Mouse (Mus musculus) frontal cortex, postnatal 10 days (tissue): ENCODE results near the gene Atp2a1.
A peak's percentile ranks its signal among the peaks of the same experiment; 100 is the strongest.

ENCODE experiments used
- DNase-seq, 2 experiments: peaks; one replicate each; pipeline ENCODE4 v3.0.0; 2022; ENCODE audit warnings: low spot score in 2 of 2, mixed read lengths in 1 of 2

Gene Atp2a1

DNA sequence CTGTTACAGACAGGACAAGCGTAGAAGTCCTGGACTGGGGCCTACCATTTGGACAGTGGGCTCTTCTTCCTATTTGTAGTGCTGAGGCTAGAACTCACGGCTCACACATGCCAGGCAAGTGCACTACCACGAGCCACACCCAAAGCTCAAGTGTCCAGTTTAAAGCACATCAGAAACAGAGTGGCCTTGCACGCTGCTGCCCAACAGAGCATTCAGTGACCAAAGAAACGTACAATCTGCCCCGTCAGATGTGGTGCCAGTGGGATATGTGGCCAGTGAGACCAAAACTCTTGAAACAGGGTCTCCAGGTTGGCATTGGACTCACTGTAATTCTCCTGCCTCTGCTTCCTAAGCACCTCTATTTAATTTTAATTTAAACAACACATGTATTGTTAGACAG lies 12.3 kb downstream of the Atp2a1 start:
- DNase-seq = no peak

DNA sequence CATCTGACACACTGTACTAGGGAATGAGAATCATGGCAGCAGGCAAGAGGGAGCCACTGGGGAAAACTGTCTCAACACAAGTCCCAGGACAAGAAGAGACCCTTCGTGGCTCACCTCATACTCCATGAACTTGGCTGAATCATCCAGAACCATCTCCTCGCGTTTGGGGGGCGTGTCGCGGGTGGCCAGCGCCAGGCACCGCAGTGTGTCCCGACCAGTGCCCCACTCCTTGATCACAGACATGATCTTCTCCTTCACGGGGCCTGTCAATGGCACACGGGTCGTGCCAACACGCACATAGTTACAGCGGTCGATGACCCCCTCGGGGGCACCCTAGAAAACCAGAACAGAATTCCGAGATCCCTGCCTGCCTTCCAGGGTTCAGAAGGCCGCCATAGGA lies 12.9 kb downstream of the Atp2a1 start:
- no peak for DNase-seq

DNA sequence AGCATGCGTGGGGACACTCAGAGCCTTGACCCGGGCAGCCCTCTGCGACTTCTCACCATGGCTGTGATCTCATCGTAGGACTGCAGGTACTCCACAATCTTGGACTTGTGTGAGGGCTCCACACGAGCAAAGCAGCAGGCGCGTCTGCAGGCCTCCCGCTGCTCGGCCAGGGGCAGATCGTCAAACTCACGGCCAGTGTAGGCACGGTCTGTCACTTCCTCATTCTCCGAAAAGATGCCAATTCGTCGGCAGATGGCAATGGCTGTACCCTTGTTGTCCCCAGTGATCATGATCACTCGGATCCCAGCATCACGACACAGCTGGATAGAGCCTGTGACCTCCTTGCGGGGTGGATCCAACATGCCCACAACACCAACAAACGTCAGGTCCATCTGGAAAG lies 14.4 kb downstream of the Atp2a1 start:
- no peak for DNase-seq

DNA sequence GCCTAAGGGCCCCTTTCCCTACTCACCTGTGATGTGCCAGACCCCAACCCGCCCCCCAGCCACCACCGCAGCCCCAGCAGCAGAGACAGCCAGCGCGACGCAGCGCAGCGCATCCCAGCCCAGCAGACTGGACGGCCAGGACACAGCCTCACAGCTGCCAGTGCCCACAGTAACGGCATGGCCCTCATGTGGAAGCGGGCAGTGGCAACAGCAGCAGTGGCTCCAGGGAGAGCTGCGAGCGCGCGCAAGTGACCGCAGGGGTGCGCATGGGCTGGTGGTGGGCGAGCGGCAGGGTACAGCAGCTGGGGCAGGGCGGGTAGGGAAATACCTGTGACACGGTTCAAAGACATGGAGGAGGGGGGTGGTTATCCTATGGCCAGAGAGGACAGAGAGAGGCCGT lies 16.7 kb downstream of the Atp2a1 start:
- no peak for DNase-seq

DNA sequence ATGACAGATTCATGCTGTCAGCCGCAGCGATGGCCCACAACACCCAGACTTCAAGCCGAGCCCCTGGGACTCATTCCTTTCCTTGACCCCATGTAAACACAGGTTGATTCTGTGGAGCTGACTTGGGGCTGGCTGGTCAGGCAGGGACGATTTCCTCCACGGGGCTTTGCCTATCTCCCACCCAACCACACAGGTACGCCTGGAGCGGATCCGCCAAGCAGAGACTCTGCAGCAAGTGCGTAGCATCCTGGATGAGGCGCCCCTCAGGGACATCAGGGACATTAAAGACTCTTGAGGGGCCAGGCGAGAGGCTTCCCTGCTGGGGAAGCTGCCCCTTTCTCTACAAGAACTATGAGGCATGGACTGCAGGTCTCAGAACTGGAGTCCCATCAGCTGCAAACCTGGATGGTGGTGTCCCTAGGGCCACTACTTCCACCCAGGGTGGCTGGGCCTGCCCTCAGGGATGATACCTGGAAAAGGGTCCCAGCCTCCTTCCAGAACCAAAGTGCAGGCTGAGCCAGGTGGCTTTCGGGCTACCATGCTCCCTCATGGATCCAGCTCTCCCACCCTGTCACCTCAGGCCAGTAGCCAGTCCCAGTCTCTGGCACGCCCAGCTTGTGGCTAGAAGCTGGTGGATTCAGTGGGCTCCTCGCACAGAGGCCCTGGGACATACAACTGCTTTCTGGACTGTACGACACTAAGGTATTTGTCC lies 17.6 kb downstream of the Atp2a1 start:
- no peak for DNase-seq

DNA sequence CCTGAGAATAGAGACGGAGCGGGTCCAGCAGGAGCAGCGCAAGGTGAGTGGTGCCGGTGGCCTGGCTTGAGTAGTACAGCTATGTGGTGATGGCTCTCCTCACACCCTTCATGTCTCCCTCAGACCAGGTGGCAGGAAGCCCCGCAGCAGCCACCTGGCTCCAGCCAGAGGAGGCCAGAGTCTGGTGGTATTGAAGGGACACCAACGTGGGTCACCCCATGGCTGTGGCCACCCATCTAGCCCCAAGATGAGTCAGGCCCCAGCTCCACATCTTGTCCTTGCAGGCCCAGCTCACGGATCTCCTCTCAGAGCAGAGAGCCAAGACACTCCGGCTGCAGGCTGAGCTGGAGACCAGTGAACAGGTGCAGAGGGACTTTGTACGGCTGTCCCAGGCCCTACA lies 18.4 kb downstream of the Atp2a1 start:
- no peak for DNase-seq

DNA sequence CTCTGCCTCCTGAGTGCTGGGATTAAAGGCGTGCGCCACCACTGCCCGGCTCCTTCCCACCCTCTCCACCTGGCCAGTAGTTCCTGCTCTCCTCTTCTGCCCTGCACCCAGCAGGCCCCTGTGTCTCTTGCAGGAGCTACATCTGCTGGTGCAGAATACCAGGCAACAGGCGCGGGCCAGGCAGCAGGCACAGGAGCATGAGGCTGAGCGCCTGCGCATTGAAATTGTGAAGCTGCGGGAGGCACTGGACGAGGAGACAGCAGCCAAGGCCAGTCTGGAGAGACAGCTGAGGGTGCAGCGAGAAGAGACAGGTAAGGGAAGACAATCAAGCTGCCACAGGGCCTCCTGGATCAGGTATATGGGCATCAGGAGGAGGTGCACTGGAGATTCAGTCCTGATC lies 18.9 kb downstream of the Atp2a1 start:
- DNase-seq = no peak

DNA sequence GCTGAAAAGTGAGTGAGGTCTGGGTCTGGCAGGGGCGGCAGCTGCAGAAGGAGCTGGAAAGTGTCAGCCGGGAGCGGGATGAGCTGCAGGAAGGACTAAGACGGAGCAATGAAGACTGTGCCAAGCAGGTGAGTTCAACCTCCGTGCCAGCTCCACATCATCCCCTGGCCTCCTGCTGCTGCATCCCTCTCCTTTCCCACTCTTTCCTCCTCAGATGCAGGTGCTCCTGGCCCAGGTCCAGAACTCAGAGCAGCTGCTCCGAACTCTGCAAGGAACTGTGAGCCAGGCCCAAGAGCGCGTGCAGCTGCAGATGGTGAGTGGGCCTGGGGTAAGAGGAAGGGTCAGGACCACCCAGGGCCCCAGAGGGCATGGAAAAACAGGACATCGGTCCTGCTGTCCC lies 22.8 kb downstream of the Atp2a1 start:
- no peak for DNase-seq

DNA sequence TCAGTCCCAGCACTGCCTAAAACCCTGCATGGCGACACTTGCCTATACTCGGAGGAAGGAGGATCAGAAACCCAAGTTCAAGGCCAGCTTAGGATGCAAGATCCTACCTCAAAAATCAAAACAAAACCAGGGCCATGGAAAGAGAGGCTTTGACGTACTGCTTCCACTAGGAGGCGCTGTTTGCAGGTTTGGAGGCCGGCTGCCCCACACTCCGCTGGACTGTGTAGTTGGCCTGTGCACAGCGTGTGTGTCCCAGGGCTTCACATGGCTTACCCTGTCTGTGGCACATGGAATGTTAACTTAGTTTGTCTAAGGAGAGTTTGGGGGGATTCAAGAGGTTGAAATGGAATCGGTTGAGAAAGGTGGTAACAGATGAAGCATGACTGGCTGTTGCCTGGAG lies 26.1 kb downstream of the Atp2a1 start:
- DNase-seq = peak in 1 of 2 experiments; percentile 27

DNA sequence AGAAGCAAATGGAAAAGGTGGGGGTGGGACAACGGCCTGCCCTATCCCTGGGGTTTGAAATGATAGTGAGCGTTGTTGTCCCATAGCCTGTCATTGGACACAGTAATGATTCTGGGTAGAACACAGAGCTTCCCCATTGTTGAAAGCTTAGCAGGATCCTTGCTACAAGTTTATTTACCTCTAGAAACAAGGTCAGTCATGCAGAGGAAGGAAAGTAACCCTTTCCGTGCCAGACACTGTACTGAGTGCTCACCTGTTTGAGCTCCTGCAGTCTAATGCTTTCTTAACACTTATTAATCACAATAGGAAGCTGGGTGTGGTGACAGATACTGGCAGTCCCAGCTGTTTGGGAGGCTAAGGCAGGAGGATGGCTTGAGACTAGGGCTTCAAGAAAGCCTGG lies 27.1 kb downstream of the Atp2a1 start:
- no peak for DNase-seq

DNA sequence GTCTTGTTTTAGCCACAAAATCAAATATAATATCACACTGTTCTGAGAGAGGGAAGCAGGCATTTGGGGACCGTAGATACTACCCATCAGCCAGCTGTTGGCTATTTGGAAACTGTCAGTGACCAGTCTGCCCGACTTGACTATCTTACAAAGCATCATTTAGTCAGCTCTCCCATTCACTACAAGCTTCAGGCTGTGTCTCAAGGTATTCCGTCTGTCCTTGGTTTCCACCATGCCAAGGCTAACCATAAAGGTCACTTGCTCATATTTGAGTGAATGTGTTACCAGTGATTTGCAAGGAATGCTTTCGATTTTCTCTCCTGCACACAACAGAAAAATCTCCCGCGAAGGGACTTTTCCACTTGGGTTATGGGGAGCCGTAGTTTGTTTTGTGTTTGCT lies 28.2 kb downstream of the Atp2a1 start:
- DNase-seq = no peak

DNA sequence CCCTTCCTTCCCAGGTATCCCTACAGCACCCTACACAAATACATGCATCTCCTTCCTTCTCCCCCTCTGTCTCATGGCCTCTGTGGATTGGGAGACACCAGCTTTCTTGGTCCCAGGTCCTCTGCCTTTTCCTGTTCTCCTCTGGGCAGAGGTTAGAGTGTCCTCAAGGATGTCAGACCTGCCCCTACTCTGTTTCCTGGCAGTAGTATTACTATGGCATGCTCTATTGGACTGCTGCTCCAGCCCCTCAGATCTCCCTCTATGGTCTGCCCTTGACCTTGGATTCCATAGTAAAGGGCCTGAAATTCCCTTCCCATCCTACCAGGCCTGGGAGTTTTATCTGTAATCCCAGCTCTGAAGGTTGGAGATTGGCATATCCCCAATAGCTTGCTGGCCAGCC lies 32.7 kb downstream of the Atp2a1 start:
- DNase-seq = no peak

DNA sequence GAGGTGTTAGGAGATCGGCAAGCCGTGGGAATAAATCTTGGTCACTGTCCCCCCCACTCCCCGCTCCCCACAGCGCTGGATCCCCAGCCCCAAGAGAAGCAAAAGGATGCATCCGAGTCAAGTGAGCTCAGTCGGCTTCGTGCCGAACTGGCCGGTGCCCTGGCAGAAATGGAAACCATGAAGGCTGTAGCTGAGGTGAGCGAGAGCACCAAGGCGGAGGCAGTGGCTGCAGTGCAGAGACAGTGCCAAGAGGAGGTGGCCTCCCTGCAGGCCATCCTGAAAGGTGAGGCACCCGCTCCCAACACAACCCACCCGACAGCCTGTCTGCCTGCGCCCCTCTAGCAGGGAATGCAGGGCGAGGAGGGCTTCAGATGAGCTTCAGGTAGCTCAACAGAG lies 33.4 kb downstream of the Atp2a1 start:
- no peak for DNase-seq

DNA sequence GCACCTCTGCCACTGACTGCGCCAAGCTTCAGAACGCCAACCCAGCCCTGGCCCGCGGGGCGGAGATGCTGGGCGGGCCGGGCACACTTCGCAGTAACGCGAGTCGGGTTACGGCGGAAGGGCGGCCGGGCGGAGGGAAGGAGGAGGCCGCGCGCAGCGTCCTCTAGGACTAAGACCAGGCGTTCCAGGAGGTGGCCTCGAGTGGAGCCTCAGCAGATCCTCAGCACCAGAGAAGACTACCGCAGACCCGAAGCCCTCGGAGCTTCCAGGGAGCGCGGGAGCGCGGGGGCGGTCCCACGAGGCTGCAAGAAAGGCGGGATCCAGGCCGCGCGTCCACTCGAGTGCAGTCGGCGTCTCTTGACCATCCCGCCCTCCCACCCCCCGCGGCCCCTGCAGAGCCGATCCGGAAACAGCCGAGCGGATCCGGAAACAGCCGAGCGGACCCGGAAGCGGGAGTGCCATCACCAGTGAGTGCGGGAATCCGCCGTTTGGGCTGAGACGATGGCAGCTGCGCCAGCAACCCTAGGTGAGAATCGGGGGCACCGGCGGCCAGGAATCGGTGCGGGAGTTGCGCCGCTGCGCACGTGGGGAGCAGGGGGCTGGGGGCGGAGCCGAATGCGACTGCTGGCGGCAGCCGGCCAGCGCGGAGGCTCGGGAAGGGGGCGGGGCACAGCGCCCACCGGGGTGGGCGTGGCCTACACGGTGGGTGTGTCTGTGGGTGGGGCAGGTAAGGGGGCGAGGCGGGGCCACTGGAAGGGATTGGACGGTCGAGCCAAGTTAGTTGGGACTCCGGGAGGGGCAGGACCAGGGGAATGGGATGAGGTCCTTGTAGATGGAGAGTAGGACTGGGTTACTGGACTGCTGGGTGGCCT lies 34.0 kb downstream of the Atp2a1 start, which contains the start of gene Rabep2:
Rabep2 (plus strand) TSS at position 129 of the 872 bp plus-strand sequence.
- peak; percentile 82 to 94 for DNase-seq

DNA sequence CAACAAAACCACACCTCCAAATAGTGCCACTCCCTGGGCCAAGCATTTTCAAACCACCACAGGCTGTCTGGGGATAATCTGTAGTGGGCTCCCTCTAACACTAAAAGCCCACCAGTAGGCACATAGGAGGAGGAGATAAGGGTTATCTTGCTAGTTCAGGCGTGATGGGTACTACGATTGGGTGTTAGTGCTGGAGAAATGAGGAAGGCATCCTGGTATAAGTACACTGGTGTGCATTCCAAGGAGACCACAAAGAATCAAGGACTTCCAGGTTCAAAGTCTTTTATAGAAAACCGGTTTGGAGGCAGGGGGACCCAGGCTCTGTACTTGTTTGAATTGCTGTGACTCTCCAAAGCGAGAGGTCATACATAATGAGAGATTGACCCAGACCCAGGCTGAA lies 34.8 kb downstream of the Atp2a1 start:
- no peak for DNase-seq

DNA sequence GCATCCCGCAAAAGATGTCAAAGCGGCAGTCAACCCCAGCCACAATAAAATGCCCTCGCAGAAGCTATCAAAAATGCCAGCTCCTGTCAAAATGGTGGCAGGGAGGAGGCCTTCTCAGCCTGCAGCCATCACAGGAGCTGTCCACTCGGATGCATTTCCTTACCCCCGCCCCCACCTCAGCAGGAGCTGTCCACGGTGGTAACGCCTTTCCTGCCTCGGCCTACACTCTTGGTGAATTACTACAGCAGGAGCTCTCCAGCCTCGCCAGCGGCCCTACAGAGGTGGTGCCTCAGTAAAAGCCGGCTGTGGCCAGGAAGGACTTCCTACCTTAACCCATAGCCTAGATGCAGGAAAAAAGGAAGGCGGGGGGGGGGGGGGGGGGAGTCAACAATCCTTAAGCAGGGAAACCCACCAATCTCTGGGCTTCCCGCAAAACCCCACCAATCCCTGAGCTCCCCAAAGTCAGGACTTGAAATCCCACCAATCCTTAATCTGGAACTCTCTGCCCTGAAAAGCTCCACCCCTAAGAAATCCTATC lies 35.5 kb downstream of the Atp2a1 start:
- no peak for DNase-seq

DNA sequence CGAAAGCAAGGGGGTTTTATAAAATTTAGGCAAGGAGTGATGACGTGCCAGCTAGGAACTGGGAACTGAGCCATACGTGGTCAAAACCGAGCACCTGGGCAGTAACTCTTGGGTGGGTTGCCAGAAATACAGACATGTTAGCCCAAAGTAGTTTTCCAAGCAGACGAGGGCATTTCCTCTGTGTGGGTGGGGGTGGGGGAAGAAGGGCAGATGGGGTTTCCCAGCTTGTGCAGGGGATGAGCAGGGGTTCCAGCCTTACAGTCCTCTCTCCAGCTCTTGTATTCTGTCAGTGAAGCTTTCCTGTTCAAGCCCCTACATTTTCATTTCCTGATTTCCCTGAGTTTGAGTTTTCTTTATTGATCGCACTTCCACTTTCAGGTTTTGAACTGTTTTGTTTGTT lies 38.7 kb downstream of the Atp2a1 start:
- no peak for DNase-seq

DNA sequence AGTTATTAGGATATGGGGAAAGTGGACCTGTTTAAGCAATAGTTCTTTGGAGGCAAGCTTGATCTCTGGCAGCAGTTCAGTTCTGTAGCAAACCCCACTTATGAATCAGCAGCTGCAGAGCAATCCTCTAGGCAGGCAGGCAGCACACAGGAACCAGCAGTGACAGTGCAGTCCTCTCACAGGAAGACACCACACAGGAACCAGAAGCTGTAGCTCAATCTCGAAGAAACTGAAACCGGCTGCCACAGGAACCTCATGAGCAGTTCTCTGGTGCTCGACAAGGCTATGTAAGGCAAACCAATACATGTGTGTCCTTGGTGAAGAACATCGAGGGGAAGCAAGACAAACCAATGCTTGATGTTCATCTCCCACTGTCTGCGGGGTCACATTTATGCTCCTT lies 41.2 kb downstream of the Atp2a1 start:
- DNase-seq = no peak

DNA sequence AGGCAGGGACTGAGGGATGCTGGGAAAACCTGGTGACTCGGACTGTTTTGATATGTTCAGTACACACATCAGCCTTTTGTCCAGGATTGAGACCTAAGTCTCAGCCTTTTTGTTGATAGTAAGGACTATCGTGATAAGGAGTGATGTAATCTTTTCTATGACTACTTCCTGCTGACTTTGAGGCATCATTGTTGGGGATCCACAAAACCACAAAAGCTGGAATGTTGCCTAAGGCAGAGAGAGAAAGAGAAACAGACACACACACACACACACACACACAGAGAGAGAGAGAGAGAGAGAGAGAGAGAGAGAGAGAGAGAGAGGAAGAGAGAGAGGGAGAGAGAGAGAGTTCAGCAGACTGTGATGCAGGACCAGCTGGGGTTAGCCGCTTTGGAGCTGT lies 44.4 kb downstream of the Atp2a1 start:
- no peak for DNase-seq

DNA sequence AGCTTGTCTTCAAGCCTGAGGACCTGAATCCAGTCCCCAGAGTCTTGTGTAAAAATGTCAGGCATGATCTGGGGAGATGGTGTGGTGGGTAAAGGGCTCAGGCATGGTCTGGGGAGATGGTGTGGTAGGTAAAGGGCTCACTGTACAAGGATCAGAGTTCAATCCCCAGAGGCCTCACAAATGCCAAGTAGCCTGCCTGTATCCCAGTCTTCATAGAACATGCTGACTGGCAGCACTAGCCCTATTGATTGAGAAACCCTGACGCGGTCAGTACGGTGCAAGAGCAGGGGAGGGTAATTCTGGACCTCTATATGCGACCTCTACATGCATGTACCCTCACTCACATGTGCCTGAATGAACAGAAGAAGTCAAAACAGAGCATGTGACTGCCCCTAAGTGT lies 45.3 kb downstream of the Atp2a1 start:
- DNase-seq = no peak

DNA sequence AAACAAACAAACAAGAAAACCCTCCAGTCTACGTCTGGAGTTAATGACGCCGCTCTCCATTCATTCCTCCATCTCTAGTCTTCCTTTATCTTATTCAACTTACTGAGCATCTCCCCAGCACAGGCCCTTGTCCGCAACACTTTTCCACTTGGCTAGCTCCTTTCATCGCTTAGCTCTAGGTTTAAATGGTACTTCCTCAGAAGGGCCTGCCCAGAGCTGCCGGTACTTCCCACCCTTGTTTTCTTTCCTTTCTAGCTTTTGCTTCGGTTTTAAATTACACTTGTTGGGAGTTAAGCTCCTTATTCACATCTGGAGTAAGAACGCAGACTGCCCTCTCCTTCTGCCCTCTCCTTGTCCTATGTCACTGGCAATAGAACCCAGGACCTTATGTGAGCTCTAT lies 45.9 kb downstream of the Atp2a1 start:
- DNase-seq = no peak

DNA sequence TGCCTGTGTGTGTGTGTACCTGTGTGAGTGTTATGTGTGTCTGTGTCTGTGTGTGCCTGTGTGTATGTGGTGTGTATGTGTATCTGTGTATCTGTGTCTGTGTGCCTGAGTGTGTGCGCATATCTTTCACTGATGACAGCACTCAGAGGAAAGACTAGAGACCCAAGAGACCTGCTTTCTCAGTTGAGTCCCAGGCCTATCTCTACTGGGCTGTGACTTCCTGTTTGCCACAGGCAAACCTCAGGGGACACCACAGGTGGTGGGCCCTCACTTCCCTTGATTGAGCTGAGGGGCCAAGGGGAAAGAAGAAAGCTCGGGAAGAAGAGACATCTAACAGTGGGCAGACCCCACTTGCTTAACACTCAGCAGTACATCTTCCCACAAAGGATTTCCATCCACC lies 46.3 kb downstream of the Atp2a1 start:
- DNase-seq = no peak

DNA sequence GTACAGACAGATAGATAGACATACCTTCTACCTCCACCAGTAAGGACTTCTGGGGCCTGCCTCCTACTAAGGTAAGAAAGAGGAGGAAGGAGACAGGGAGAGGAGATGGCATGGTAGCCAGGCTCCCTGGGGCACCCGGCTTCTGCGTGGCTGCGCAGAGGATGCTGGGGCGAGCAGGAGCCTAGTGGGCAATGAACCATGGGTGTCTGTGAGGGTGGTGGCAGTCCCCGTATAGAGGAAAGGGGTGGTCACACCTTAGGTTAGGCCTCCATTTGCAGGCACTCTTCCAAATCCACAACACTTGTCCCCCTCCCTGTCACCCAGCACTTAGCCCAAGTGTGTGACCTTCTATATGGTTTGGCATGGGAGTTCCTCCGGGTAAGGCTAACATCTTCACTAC lies 48.2 kb downstream of the Atp2a1 start, which contains the start of gene Cd19:
Cd19 (minus strand) TSS at position 165 of the 400 bp plus-strand sequence.
- no peak for DNase-seq
